Mouse (Mus musculus) layer of hippocampus, adult 9-11 months (tissue): ENCODE data around the gene Traf3.

Experiments used
- DNase-seq: peaks from one replicate; pipeline ENCODE4 v3.0.0; 2022

The Traf3 gene

GRCm38 (mm10) chr12:111267673-111268325, 101.6 kb downstream of the Traf3 start:
- no peak for DNase-seq

GRCm38 (mm10) chr12:111270629-111271277, 104.6 kb downstream of the Traf3 start, which contains the start of gene Amn:
Amn (plus strand) TSS chr12:111271095.
- DNase-seq: no peak

- DNase-seq: no peak
Observed at GRCm38 (mm10) chr12:111271406-111271805, 105.2 kb downstream of the Traf3 start.

GRCm38 (mm10) chr12:111271966-111272365, 105.8 kb downstream of the Traf3 start:
- no peak for DNase-seq

- peak; percentile 72 for DNase-seq
Observed at GRCm38 (mm10) chr12:111272420-111272819, 106.2 kb downstream of the Traf3 start.

GRCm38 (mm10) chr12:111274006-111274405, 107.8 kb downstream of the Traf3 start:
- no peak for DNase-seq

GRCm38 (mm10) chr12:111274447-111275149, 108.4 kb downstream of the Traf3 start:
- no peak for DNase-seq

- no peak for DNase-seq
Observed at GRCm38 (mm10) chr12:111275150-111275841, 109.1 kb downstream of the Traf3 start.

- DNase-seq: no peak
Observed at GRCm38 (mm10) chr12:111276371-111276770, 110.2 kb downstream of the Traf3 start.

- no peak for DNase-seq
Observed at GRCm38 (mm10) chr12:111283573-111283972, 117.4 kb downstream of the Traf3 start.

GRCm38 (mm10) chr12:111284532-111284931, 118.4 kb downstream of the Traf3 start:
- no peak for DNase-seq

- no peak for DNase-seq
Observed at GRCm38 (mm10) chr12:111293025-111293424, 126.9 kb downstream of the Traf3 start.

GRCm38 (mm10) chr12:111301322-111302017, 135.3 kb downstream of the Traf3 start:
- no peak for DNase-seq

GRCm38 (mm10) chr12:111302018-111302345, 135.8 kb downstream of the Traf3 start:
- DNase-seq: no peak

- DNase-seq: peak; percentile 38
Observed at GRCm38 (mm10) chr12:111303702-111304337, 137.7 kb downstream of the Traf3 start.

- no peak for DNase-seq
Observed at GRCm38 (mm10) chr12:111306821-111307220, 140.7 kb downstream of the Traf3 start.

- no peak for DNase-seq
Observed at GRCm38 (mm10) chr12:111309256-111309655, 143.1 kb downstream of the Traf3 start.

- no peak for DNase-seq
Observed at GRCm38 (mm10) chr12:111309931-111310330, 143.8 kb downstream of the Traf3 start.

- no peak for DNase-seq
Observed at GRCm38 (mm10) chr12:111311775-111312174, 145.6 kb downstream of the Traf3 start.

GRCm38 (mm10) chr12:111314273-111314672, 148.1 kb downstream of the Traf3 start:
- DNase-seq: no peak
